ENCODE assay signal across 9 mouse cellular contexts in genomic region chr2:157340221-157340741, GRCm38 (mm10). TPM values are rescaled to one million over a fixed set of nuclear protein-coding genes. Genes with fewer than 3 reads are reported as not detected.
DNase-seq lines count a peak whose midpoint lies in the region; ATAC-seq and TF ChIP-seq lines count a peak whose summit lies in the region.
"Had no signal": no experiment of that assay in that cellular context is flagged by ENCODE, and none has a peak within 500 bp of the region (broad histone marks: within the 10 kb centered on the region; RNA-seq: fewer than 3 reads in every experiment).

No protein-coding gene starts in this region.

- WGBS in liver, adult 2 months: 65% methylated on average over 7 of the region's 7 CpGs
- WGBS in kidney, embryonic 15.5 days: 36% methylated on average over 7 of the region's 7 CpGs
- 38% methylated on average over 7 of the region's 7 CpGs for WGBS in limb, embryonic 13.5 days
- WGBS in liver, embryonic 11.5 days: 48% methylated on average over 7 of the region's 7 CpGs

- H3K9me3 ChIP-seq in kidney, embryonic 15.5 days (replicated peaks): no peaks in the 10 kb centered on the region
- H3K9me3 ChIP-seq in limb, embryonic 13.5 days: no peaks in the 10 kb centered on the region
- no peaks in the 10 kb centered on the region for H3K9me3 ChIP-seq in liver, embryonic 11.5 days (ENCODE audit: control insufficient read depth, low read length)

- ATAC-seq in kidney, embryonic 15.5 days (replicated peaks; ENCODE audit: low FRiP score): 0 out of 2 replicates have a peak, but pooled peaks have one; percentile 12
- no peak for ATAC-seq in limb, embryonic 13.5 days (ENCODE audit: low FRiP score, low read depth)
- no peak for ATAC-seq in liver, embryonic 11.5 days (replicated peaks; ENCODE audit: low FRiP score)

- no peaks in the 10 kb centered on the region for H3K4me1 ChIP-seq in liver, adult 2 months (ENCODE audit: control insufficient read depth, insufficient read depth, low read length)
- H3K4me1 ChIP-seq in kidney, embryonic 15.5 days: peaks cover 21% of the 10 kb centered on the region
- peaks cover 28% of the 10 kb centered on the region for H3K4me1 ChIP-seq in limb, embryonic 13.5 days
- no peaks in the 10 kb centered on the region for H3K4me1 ChIP-seq in liver, embryonic 11.5 days (replicated peaks; ENCODE audit: control insufficient read depth, insufficient read depth, low read length)

- H3K36me3 ChIP-seq in liver, adult 2 months (ENCODE audit: control insufficient read depth, insufficient read depth, low read length): no peaks in the 10 kb centered on the region
- H3K36me3 ChIP-seq in kidney, embryonic 15.5 days: no peaks in the 10 kb centered on the region
- no peaks in the 10 kb centered on the region for H3K36me3 ChIP-seq in limb, embryonic 13.5 days
- no peaks in the 10 kb centered on the region for H3K36me3 ChIP-seq in liver, embryonic 11.5 days (ENCODE audit: control insufficient read depth, insufficient read depth, low read length)

- H3K27me3 ChIP-seq in liver, adult 2 months (ENCODE audit: control insufficient read depth, insufficient read depth, low read length): no peaks in the 10 kb centered on the region
- H3K27me3 ChIP-seq in kidney, embryonic 15.5 days: no peaks in the 10 kb centered on the region
- H3K27me3 ChIP-seq in limb, embryonic 13.5 days: no peaks in the 10 kb centered on the region
- H3K27me3 ChIP-seq in liver, embryonic 11.5 days (replicated peaks; ENCODE audit: control insufficient read depth, insufficient read depth, low read length): no peaks in the 10 kb centered on the region

- H3K27ac ChIP-seq in liver, adult 2 months (replicated peaks; ENCODE audit: insufficient read depth, low read depth, low read length): peak overlapping the region; percentile 68
- H3K27ac ChIP-seq in kidney, embryonic 15.5 days: no peak overlapping the region
- peak overlapping the region; percentile 59; the same call in 1 of the 2 replicates for H3K27ac ChIP-seq in limb, embryonic 13.5 days
- H3K27ac ChIP-seq in liver, embryonic 11.5 days (ENCODE audit: low read depth, low read length): no peak overlapping the region

- H3K4me3 ChIP-seq in liver, adult 2 months (ENCODE audit: insufficient read depth, low read depth, low read length): no peak overlapping the region
- no peak overlapping the region for H3K4me3 ChIP-seq in kidney, embryonic 15.5 days (replicated peaks)
- H3K4me3 ChIP-seq in limb, embryonic 13.5 days: no peak overlapping the region
- no peak overlapping the region for H3K4me3 ChIP-seq in liver, embryonic 11.5 days (ENCODE audit: low read depth, low read length)

- no peak for TF ChIP-seq CTCF in liver, adult 2 months (IDR thresholded peaks at IDR 0.05; ENCODE audit: low read depth, low read length)

- TF ChIP-seq POLR2A in liver, adult 2 months (IDR thresholded peaks at IDR 0.05; ENCODE audit: extremely low read depth, insufficient read depth, low read length): no peak

- H3K79me2 ChIP-seq in liver, adult 2 months (ENCODE audit: control insufficient read depth, insufficient read depth, low read length): no peaks in the 10 kb centered on the region

- H3K4me2 ChIP-seq in kidney, embryonic 15.5 days: no peak overlapping the region
- no peak overlapping the region for H3K4me2 ChIP-seq in limb, embryonic 13.5 days (replicated peaks)
- no peak overlapping the region for H3K4me2 ChIP-seq in liver, embryonic 11.5 days

- peak; percentile 38 for DNase-seq in liver, adult 2 months (ENCODE audit: extremely low read depth, low read depth, low spot score)
- no peak for DNase-seq in liver
- DNase-seq in frontal cortex, adult 2 months (ENCODE audit: extremely low spot score in 1 of 2, low spot score in 1 of 2): peak; percentile 59 to 63
- DNase-seq in right cerebral cortex, postnatal 4 days: peak; percentile 38
- no peak for DNase-seq in liver, embryonic 11.5 days (ENCODE audit: low spot score)
- DNase-seq in adrenal gland, adult 8-10 months: no peak

- H3K9ac ChIP-seq in liver, adult 2 months (ENCODE audit: low read depth, low read length): no peak overlapping the region
- no peak overlapping the region for H3K9ac ChIP-seq in kidney, embryonic 15.5 days
- peak overlapping the region; percentile 31; the same call in 1 of the 2 replicates for H3K9ac ChIP-seq in limb, embryonic 13.5 days
- no peak overlapping the region for H3K9ac ChIP-seq in liver, embryonic 11.5 days (ENCODE audit: low read depth, low read length)

RNA-seq across cellular contexts. Expression of gene Ghrh, which starts 7.0 kb away (rescaled TPM):
- not detected in 2 replicates for total RNA-seq in liver, adult 2 months (2014; rRNA removed)
- not detected in 2 replicates for polyA plus RNA-seq in liver, adult 2 months (2012; rRNA removed)
- polyA plus RNA-seq in frontal cortex, adult 2 months (2012; rRNA removed): 1.4 and 3.6 TPM in 2 replicates
- 0.35 TPM in 1 of 2 replicates, not detected in the other for polyA plus RNA-seq in kidney, embryonic 15.5 days (2015; fragmentation: Nextera tagmentation; extraction: Ambion mirVana)
- 0.57 TPM in 1 of 2 replicates, not detected in the other for polyA plus RNA-seq in limb, embryonic 13.5 days (2015; fragmentation: Nextera tagmentation; extraction: Ambion mirVana)
- not detected in 2 replicates for polyA plus RNA-seq in liver, embryonic 11.5 days (2014; fragmentation: Nextera tagmentation; extraction: Ambion mirVana)
- total RNA-seq in adrenal gland, adult 8-10 months (2022): not detected
- total RNA-seq: MEL had no signal

RNA-seq across cellular contexts. Expression of gene Manbal, which starts 27.1 kb away (rescaled TPM):
- total RNA-seq in liver, adult 2 months (2014; rRNA removed): 3.3 and 3.8 TPM in 2 replicates
- polyA plus RNA-seq in liver, adult 2 months (2012; rRNA removed): 28.5 and 31.9 TPM in 2 replicates
- 98.3 and 103 TPM in 2 replicates for polyA plus RNA-seq in frontal cortex, adult 2 months (2012; rRNA removed)
- 71.7 and 81.2 TPM in 2 replicates for polyA plus RNA-seq in kidney, embryonic 15.5 days (2015; fragmentation: Nextera tagmentation; extraction: Ambion mirVana)
- 93.8 and 104 TPM in 2 replicates for polyA plus RNA-seq in limb, embryonic 13.5 days (2015; fragmentation: Nextera tagmentation; extraction: Ambion mirVana)
- 21.2 and 23.0 TPM in 2 replicates for polyA plus RNA-seq in liver, embryonic 11.5 days (2014; fragmentation: Nextera tagmentation; extraction: Ambion mirVana)
- 10 to 100 TPM; 36.3 to 40.3 (median 36.5) TPM for total RNA-seq in adrenal gland, adult 8-10 months (2022)

Comparison
In these comparisons a context has a peak if more than half of its experiments do, and no peak if none do; other contexts are left out.
1. DNase-seq: peak in liver, adult 2 months (single experiment), frontal cortex, adult 2 months (2 of 2) and right cerebral cortex, postnatal 4 days (single experiment); none in liver (single experiment), liver, embryonic 11.5 days (single experiment) and adrenal gland, adult 8-10 months (single experiment).
2. H3K27ac ChIP-seq: peak in liver, adult 2 months (single experiment) and limb, embryonic 13.5 days (single experiment); none in kidney, embryonic 15.5 days (single experiment) and liver, embryonic 11.5 days (single experiment).